20 mouse cellular contexts compared by ENCODE assay signal in genomic region chr11:69968793-69969192, GRCm38 (mm10). TPM values are rescaled to one million over a fixed set of nuclear protein-coding genes. Genes with fewer than 3 reads are reported as not detected.
"Had no signal": no experiment of that assay in that cellular context is flagged by ENCODE, and none has a peak within 500 bp of the region (broad histone marks: within the 10 kb centered on the region; RNA-seq: fewer than 3 reads in every experiment).

No protein-coding gene starts in this region.

- ATAC-seq: inflammation-experienced regulatory T-cells, adult 6 months had no signal

- H3K4me3 ChIP-seq: layer of hippocampus, adult 2 months; liver, embryonic 13.5 days; stomach, embryonic 15.5 days had no signal

- H3K9me3 ChIP-seq: liver, embryonic 13.5 days; stomach, embryonic 15.5 days had no signal

- H3K4me2 ChIP-seq: liver, embryonic 13.5 days; midbrain, embryonic 11.5 days; stomach, embryonic 15.5 days had no signal

- H3K27ac ChIP-seq: layer of hippocampus, adult 2 months; liver, embryonic 13.5 days; stomach, embryonic 15.5 days had no signal

- DNase-seq: kidney, adult 9 months; kidney, postnatal 25 days; layer of hippocampus, adult 9-11 months; liver, embryonic 13.5 days; lung, adult 2 months; lung, postnatal 14 days; lung, postnatal 4 days; midbrain, embryonic 14.5 days; thymus, adult 18-20 months; thymus, postnatal 36 days had no signal

- H3K9ac ChIP-seq: liver, embryonic 13.5 days; stomach, embryonic 15.5 days had no signal

RNA-seq across cellular contexts. Expression of gene Cldn7, which starts 4.2 kb away (rescaled TPM):
- total RNA-seq: layer of hippocampus, adult 2 months; layer of hippocampus, postnatal 25 days; left cerebral cortex, adult 18-20 months; left cerebral cortex, postnatal 36 days; megakaryocyte progenitor cell, adult 5-6 weeks; megakaryocyte-erythroid progenitor cell, adult 5-6 weeks; midbrain, postnatal 0 days had no signal
- polyA plus RNA-seq: midbrain, embryonic 14.5 days had no signal

RNA-seq across cellular contexts. Expression of gene Slc2a4, which starts 20.8 kb away (rescaled TPM):
- total RNA-seq: megakaryocyte progenitor cell, adult 5-6 weeks had no signal
- polyA plus RNA-seq: inflammation-experienced regulatory T-cells, adult 6 months had no signal
